Mouse (Mus musculus) thymus, adult 2 months (tissue): ENCODE data around the gene Cftr. TPM values are rescaled to one million over a fixed set of nuclear protein-coding genes. Genes with fewer than 3 reads are reported as not detected.

Source experiments
- DNase-seq: peaks from one replicate; pipeline ENCODE4 v3.0.0; 2021
- H3K27ac ChIP-seq: fragments of 200-500 bp; 2 replicates; pipeline ENCODE4 v1.5.1; 2012; ENCODE audit warnings: low read length, control low read depth; ENCODE audit not compliant: control insufficient read depth, insufficient read depth
- H3K27me3 ChIP-seq: fragments of 200-500 bp; 2 replicates; pipeline ENCODE4 v1.6.1; 2012; ENCODE audit warnings: mild to moderate bottlenecking, low read length, moderate library complexity, mixed read lengths; ENCODE audit not compliant: control insufficient read depth, insufficient read depth
- H3K36me3 ChIP-seq: fragments of 200-500 bp; 2 replicates; pipeline ENCODE4 v1.6.1; 2012; ENCODE audit warnings: mild to moderate bottlenecking, low read length, moderate library complexity; ENCODE audit not compliant: control insufficient read depth, insufficient read depth
- H3K4me1 ChIP-seq: fragments of 200-500 bp; replicated peaks from 2 replicates; pipeline ENCODE4 v1.6.1; 2012; ENCODE audit warnings: low read length; ENCODE audit not compliant: control insufficient read depth, insufficient read depth
- H3K4me3 ChIP-seq: fragments of 200-500 bp; 2 replicates; pipeline ENCODE4 v1.5.1; 2012; ENCODE audit warnings: mild to moderate bottlenecking, low read length, control low read depth, moderate library complexity; ENCODE audit not compliant: control insufficient read depth, insufficient read depth
- CTCF ChIP-seq: fragments of 200-500 bp; IDR thresholded peaks from 2 replicates; pipeline ENCODE4 v1.5.1; 2012; ENCODE audit warnings: mild to moderate bottlenecking, control low read depth, low read length, moderate library complexity, borderline replicate concordance; ENCODE audit not compliant: control insufficient read depth, poor library complexity, insufficient read depth; ENCODE audit errors: extremely low read depth
- POLR2A ChIP-seq: fragments of 200-500 bp; IDR thresholded peaks from 2 replicates; pipeline ENCODE4 v1.6.1; 2012; ENCODE audit warnings: mild to moderate bottlenecking, low read length, control low read depth, moderate library complexity; ENCODE audit not compliant: control insufficient read depth, poor library complexity, insufficient read depth; ENCODE audit errors: extremely low read depth
- WGBS: fragments of 180-500 bp; shearing (Covaris S2); methylation state at CpG from one replicate; pipeline ENCODE4 v1.1.7; 2018; 5-methylcytosine and 5-hydroxymethylcytosine counted together
- polyA plus RNA-seq: library from polyadenylated mRNA; depleted of rRNA; stranded (reverse); fragments of >200 nt; gene quantifications from 2 replicates; pipeline ENCODE4 v1.2.3, GENCODE M21; 2012; rRNA removed

Gene Cftr
- 0.08 and 0.12 TPM in 2 replicates for polyA plus RNA-seq

DNA sequence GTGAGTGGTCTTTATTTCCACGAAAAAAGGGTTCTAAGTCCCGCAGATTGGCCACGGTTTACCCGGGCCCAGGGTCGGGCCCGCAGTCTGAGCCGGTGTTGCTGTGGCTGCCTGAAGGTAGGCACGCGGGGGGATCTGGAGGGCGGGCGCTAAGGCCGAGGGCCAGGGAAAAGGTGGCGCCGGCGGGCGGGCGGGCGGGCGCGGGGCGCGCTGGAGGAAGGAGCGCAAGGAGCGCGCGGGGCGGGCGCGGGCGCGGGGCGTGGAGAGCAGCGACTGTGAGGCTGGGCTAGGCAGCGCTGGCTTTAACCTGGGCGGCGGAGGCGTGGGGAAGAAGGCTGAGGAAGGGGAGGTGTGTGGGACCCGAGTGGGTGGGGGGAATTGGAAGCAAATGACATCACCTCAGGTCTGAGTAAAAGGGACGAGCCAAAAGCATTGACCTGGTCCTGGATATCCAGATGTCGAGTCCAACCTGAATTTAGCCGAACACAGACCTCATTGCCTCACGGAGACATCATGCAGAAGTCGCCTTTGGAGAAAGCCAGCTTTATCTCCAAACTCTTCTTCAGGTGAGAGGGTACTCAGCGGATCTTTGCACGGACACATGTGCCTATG lies at the start of gene Cftr:
Cftr (plus strand) TSS at position 377 of the 612 bp plus-strand sequence.
- H3K27ac ChIP-seq, result no peak within 1 kb of the TSS
- no peaks in the 10 kb centered on the region for H3K36me3 ChIP-seq
- H3K4me3 ChIP-seq, result no peak within 1 kb of the TSS
- 2% methylated on average over 45 of the region's 45 CpGs for WGBS
- no peaks in the 10 kb centered on the region for H3K4me1 ChIP-seq
- TF ChIP-seq POLR2A (no peak), CTCF (no peak)
- no peak for DNase-seq
- H3K27me3 ChIP-seq, result no peaks in the 10 kb centered on the region

DNA sequence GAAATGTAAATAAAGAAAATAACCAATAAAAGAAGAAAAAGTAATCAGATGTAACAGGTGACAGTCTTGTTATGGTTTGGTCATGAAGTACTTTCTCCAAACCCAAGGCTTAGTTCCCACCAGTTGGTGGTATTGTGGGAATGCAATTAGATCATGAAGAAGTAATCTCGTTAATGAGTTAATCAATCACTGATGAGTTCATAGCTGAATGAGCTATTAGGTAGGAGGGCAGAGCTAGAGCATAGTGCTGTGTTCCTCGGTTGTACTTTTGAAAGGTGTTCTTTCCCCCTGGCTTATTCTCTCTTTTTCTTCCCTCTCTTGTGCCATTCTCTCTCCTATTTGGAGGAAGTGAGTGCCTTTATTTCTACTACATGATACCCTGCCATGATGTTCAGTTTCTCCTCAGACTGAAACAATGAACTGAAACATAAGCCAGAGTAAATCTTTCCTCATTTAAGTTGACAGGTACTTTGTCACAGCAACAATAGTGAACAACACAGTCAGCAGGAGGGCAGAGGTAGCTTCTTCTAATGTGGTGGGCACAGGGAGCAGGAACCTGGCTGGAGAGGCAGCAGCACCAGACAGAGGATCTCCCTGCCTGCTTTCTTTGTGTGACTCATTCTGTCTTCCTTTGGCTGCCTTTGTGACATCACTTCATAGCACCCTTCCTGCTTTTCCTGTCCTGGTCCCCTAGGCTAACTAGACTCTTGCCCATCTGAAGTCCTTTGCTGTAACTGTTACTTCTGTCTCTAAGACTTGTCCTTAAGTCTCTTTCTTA lies 43.1 kb upstream of the Cftr start:
- Histone ChIP-seq H3K27ac (no peak overlapping the region), H3K27me3 (no peaks in the 10 kb centered on the region), H3K4me1 (no peaks in the 10 kb centered on the region), H3K36me3 (no peaks in the 10 kb centered on the region), H3K4me3 (no peak overlapping the region)
- 87% methylated on average over 2 of the region's 2 CpGs for WGBS
- TF ChIP-seq POLR2A, result no peak
- no peak for TF ChIP-seq CTCF
- no peak for DNase-seq

DNA sequence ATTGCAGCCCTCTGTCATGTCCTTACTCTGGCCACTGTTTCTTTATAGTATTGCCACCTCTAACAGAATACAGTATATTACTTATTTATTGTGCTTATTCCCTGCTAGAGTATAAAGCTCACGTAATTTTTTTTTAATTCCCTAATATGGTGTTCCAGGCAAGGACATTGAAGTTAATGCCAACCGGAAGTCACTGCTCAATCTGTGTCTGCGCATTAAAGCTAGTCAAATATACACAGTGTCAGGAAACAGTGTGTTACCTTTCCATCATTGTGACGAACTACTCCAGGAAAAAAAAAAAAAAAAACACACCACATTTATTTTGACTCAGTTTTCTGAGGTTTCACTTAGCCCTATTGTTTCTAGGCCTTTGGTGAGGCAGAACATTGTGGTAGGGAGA lies 42.4 kb upstream of the Cftr start:
- no peak overlapping the region for H3K4me3 ChIP-seq
- H3K27me3 ChIP-seq, result no peaks in the 10 kb centered on the region
- H3K27ac ChIP-seq, result no peak overlapping the region
- DNase-seq, result no peak
- H3K4me1 ChIP-seq, result no peaks in the 10 kb centered on the region
- TF ChIP-seq POLR2A (no peak), CTCF (no peak)
- WGBS, result 77% methylated on average over 4 of the region's 4 CpGs
- H3K36me3 ChIP-seq, result no peaks in the 10 kb centered on the region

DNA sequence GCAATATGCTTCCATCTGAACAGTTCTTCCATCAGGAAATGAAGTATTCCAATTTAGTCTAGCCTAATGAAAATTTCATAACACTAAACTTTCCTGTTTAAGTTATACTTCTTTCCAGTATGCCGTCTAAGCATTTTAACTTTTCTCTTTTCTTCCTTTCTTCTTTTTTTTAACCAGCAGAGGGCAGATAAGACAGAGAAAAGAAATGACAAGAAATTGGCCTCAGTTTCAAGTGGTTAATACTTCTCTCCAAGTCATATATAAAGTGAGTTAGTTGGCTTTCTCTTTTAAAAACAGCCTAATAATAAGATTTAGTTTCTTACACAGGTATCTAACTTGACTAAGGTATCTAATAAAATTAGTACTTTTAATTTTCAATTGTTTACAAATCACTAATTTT lies 35.2 kb upstream of the Cftr start:
- Histone ChIP-seq H3K4me1 (no peaks in the 10 kb centered on the region), H3K36me3 (no peaks in the 10 kb centered on the region), H3K27ac (no peak overlapping the region), H3K27me3 (no peaks in the 10 kb centered on the region), H3K4me3 (no peak overlapping the region)
- TF ChIP-seq CTCF (no peak), POLR2A (no peak)
- DNase-seq, result no peak
- 32% methylated on average over 1 of the region's 1 CpGs for WGBS

DNA sequence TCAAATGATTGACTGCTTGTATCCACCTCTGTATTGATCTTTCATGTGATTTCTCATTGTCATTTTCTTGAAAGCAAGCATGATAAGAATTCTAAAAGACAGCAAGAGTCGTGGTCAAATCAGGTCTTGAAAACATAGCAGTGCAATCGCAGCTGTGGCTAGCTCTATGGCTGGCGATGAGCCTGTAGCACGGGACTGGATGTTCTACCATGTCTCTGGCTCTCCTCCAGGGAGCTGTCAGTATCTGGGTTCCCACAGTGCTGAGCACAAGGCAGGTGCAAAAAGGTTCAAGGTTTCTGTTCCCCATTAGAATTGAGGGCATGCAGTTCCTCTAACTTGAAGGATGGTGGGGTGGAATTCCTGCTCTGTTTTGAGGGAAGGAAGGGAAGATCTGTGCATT lies 17.5 kb upstream of the Cftr start:
- 18% methylated on average over 4 of the region's 4 CpGs for WGBS
- no peak for DNase-seq
- Histone ChIP-seq H3K4me3 (no peak overlapping the region), H3K27me3 (no peaks in the 10 kb centered on the region), H3K27ac (no peak overlapping the region), H3K36me3 (no peaks in the 10 kb centered on the region), H3K4me1 (no peaks in the 10 kb centered on the region)
- TF ChIP-seq CTCF (no peak), POLR2A (no peak)

DNA sequence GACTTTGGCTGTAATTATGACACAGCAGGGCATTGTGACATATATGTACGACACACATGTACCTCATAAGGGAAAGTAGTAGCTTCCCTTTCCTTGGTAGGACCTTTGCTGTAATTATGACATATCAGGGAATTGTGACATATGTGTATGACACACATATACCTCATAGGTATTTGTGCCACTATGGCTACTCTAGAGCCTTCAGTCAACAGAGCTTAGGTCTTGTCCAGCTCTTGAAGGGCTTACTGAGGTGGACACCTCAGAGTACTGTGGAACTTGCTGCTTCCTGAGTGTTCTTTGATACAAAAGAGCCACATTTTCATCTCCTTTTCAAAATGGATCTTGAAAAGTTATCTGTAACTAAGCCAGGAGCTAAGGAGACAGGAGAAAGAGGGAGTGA lies 869 bp upstream of the Cftr start:
- TF ChIP-seq POLR2A (no peak), CTCF (no peak)
- Histone ChIP-seq H3K4me1 (no peaks in the 10 kb centered on the region), H3K27ac (no peak overlapping the region), H3K27me3 (no peaks in the 10 kb centered on the region), H3K36me3 (no peaks in the 10 kb centered on the region), H3K4me3 (no peak overlapping the region)
- DNase-seq, result no peak
- 77% methylated on average over 1 of the region's 1 CpGs for WGBS
